Mouse (Mus musculus): Measurements from ENCODE around the gene 1700067K01Rik.

The 1700067K01Rik gene

DNA sequence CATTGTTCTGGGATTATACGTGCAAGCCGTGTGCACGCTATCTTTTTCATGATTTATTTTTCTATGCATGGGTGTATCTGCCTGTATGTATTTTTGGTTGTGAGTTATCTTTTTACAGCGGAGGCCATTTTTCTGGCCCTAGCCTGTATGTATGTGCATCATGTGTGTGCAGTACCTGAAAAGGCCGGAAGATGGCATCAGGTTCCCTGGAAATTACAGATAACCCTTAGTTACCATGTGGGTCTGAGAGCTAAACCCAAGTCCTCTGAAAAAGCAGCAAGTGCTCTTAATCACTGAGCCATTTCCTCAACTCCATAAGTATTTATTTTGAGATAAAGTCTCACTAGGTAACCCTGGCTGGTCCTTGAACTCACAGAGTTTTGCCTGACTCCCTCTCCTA, 51.9 kb downstream of the 1700067K01Rik start:
- no peak for DNase-seq (ENCODE audit: low spot score in 2 of 2)
